Mouse (Mus musculus): ENCODE data around the gene Tbk1. TPM values are rescaled to one million over a fixed set of nuclear protein-coding genes. Genes with fewer than 3 reads are reported as not detected.

The Tbk1 gene
- total RNA-seq, 2 experiments from 2014 or later, result 49.1 to 50.3 TPM

DNA sequence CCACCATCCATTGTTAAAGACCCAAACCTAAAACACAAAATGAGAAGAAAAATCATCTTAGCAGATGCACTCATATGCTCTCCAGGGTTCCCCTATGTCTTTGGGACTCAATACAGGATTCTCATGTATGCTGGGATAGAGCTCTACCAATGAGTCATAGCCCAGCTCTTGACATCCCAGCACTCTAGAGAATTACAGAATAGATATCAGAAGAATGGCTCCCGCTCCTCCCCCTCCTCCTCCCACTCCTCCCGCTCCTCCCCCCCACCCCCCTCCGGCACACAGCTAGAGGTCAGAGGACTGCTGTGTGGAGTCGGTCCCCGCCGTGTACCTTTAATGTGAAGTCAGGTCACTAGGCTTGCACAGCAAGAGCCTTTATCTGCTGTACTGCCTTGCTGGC is 39.4 kb downstream of the Tbk1 start:
- no peak for DNase-seq (ENCODE audit: low spot score in 2 of 2)

DNA sequence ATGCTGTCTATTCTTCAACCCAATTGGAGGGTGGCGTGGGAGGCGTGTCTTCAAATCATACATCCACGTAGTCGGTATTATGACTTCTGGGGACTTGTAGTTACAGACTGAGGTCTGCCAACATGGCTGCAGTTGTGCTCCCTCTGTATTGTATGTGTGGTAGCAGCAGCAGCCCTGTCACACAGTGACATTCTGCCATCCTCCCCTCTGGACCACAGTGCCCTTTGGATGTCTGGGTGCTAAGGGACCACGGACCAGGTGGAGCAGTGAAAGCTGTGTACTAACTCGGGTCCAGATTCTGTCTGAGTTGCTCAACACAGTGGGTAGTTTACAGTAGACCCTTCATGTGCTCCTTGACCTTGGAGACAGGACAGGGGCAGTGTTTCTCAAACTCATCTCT is 43.0 kb downstream of the Tbk1 start:
- DNase-seq (ENCODE audit: low spot score in 2 of 2), result no peak

DNA sequence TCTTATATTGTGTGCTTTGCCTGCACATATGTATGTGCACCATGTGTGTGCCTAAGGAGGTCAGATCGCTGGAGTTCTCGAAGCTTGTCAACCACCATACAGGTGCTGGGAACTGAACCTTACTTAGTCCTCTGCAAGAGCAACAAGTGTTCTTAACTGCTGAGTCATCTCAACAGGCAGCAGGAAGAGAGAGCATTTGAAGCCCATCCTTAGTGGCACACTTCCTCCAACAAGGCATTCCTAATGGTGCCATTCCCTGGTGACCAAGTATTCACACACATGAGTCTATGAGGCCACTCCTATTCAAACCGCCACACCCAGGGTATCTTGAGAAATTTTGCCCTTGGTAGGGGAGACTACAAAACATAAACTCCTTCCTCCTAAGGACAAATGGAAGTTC is 44.4 kb downstream of the Tbk1 start:
- no peak for DNase-seq (ENCODE audit: low spot score in 2 of 2)

GRCm38 (mm10) chr10:121534995-121535394 is 51.6 kb downstream of the Tbk1 start:
- DNase-seq (ENCODE audit: low spot score in 2 of 2), result no peak

- peak; percentile 68 to 79 for DNase-seq (ENCODE audit: low spot score in 2 of 2)
These were observed 53.3 kb downstream of the Tbk1 start for GRCm38 (mm10) chr10:121533137-121533872.

DNA sequence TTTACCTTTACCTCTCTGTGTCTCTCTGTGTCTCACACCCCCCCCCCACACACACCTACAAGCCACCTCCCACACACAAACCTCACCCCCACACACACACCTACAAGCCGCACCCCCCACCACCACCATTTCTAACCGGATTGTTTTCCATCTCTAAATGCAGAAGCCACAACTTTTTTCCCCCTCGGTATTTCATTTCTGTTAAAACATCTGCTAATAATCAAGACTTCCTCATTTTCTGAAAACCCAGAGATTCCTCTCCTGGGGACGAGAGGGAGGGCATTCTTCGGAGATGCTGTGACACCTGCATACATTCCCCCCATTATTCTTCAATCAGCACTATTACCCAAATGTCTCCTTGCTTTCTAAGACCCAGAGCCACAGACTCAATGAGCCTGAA is 55.0 kb downstream of the Tbk1 start:
- DNase-seq (ENCODE audit: low spot score in 2 of 2), result no peak

GRCm38 (mm10) chr10:121530365-121531003 is 56.1 kb downstream of the Tbk1 start:
- DNase-seq (ENCODE audit: low spot score in 2 of 2), result no peak

- DNase-seq (ENCODE audit: low spot score in 2 of 2), result no peak
These were observed 57.3 kb downstream of the Tbk1 start for GRCm38 (mm10) chr10:121529261-121529660.

GRCm38 (mm10) chr10:121528470-121528869 is 58.1 kb downstream of the Tbk1 start:
- no peak for DNase-seq (ENCODE audit: low spot score in 2 of 2)

DNA sequence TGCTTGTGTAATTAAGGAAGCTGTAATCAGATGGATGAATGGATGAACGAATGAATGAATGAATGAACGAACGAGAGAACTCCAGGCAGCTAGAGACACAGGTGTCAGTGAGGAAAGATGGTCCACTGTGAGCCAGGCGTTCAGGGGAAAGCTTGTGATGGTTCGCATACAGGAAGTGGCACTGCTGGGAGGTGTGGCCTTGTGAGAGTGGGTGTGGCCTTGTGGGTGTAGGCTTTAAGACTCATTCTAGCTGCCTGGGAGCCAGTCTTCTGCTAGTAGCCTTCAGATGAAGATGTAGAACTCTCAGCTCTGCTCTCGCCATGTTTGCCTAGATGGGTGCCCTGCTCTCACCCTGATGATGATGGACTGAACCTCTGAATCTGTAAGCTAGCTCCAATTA is 59.5 kb downstream of the Tbk1 start:
- no peak for DNase-seq (ENCODE audit: low spot score in 2 of 2)

GRCm38 (mm10) chr10:121520923-121521585 is 65.5 kb downstream of the Tbk1 start:
- DNase-seq (ENCODE audit: low spot score in 2 of 2), result no peak

DNA sequence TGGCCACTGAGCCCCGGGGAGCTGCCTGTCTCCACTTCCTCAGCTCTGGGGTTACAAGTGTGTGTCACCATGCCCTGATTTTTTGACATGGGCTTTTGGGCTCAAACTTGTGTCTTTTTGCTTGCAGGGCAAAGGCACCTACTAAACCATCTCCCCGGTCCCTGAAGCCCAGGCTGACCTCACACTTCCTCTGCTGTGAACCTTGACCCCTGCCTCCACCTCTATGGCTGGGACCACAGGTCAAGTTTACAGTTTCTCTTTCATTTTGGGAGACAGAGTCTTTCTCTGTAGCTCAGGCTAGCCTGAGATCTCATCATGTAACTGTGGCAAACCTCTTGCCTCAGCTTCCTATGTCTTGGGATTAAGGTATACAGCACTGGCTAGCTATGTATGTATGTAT is 66.9 kb downstream of the Tbk1 start:
- DNase-seq (ENCODE audit: low spot score in 2 of 2), result no peak

DNA sequence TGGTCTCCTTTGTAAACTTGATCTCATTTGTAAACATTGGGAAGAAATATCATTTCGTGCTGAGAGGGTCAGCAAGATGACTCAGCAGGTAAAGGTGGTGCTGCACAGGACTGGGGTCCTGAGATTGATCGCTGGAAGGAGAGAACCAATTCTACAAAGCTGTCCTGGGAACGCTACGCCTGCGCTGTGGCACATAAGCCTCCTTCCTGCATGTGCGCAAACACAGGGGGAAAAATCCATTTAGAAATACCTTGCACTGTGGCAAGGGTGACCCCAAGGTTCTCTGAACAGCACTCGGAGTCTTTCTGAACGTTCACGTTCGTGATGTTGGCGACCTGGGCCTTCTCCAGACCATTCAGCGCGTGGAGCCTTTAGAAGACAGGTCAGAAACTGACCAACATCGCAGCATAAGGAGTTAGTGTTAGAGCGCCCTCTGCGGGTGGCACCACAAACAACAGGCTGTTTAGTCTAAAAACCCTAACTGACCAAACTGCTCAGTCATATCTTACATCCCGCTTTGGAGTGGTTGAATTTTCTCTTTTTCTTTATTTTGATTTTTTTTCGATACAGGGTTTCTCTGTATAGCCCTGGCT is 70.5 kb downstream of the Tbk1 start:
- peak; percentile 85 to 86 for DNase-seq (ENCODE audit: low spot score in 2 of 2)

DNA sequence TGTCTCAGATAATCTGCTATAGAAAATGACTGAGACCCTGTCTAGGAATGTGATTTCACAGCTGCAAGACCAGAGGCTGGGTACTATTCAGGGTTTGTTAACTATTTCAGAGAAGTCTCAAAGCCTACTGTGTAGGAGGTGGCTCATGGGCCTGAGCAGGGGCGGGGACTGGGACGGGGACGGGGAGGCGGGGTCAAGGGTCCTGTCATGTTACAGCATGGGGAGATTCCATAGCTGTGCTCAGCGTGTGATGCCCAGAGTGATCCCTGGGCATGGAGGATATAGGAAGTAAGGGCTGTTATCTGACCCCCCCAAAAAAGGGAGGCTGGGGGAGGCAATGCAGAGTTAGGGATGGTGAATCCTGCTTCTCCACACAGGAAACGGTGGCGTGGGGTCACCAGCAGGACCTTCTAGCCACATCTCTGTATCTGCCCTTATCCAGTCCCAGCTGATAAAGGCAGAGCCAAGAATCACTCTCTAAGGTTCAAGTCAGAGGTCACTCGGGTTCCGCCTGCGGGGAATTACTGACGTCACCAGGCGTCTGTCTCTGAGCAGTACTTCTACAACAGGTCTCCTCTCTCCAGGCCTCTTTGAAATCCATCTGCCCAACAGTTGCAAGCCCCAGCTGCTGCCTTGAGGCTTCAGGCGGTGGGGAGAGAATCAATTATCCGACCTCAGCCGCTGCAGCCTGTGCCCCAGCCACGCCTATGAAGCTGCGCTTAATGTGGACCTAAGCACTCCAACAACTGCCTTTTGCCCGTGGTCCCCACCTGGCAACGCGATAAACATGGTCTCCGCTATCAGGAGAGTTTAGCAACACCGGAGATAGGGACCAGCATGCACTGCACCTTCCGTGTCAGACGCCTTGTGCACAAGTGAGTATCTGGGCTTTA is 76.6 kb downstream of the Tbk1 start:
- no peak for DNase-seq (ENCODE audit: low spot score in 2 of 2)

- no peak for DNase-seq (ENCODE audit: low spot score in 2 of 2)
These were observed 78.6 kb downstream of the Tbk1 start for GRCm38 (mm10) chr10:121507755-121508544.

- peak; percentile 29 to 33 for DNase-seq (ENCODE audit: low spot score in 2 of 2)
These were observed 79.6 kb downstream of the Tbk1 start for GRCm38 (mm10) chr10:121506731-121507583.

DNA sequence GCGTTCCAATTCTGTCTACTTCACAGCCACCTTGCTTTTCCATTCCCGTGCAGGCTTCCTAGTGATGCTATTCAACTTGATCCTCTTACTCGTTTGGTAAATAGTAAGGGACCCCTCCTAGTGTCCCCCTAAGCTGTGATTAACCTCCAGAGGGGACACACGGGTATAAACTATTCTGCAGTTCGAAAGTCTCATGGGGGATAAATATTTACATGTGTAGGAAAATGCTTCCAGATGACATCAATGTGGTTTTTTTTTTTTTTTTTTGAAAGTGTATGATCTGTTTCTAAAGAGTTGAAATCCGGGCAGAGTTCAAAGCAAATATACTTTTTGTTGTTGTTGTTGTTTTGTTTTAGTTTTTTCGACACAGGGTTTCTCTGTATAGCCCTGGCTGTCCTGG is 80.7 kb downstream of the Tbk1 start:
- no peak for DNase-seq (ENCODE audit: low spot score in 2 of 2)

- peak; percentile 53 to 68 for DNase-seq (ENCODE audit: low spot score in 2 of 2)
These were observed 81.3 kb downstream of the Tbk1 start for GRCm38 (mm10) chr10:121504973-121505911.
